Mouse (Mus musculus): ENCODE measurements around the gene Fabp6.
A peak's percentile ranks its signal among the peaks of the same experiment; 100 is the strongest.

Gene Fabp6

DNA sequence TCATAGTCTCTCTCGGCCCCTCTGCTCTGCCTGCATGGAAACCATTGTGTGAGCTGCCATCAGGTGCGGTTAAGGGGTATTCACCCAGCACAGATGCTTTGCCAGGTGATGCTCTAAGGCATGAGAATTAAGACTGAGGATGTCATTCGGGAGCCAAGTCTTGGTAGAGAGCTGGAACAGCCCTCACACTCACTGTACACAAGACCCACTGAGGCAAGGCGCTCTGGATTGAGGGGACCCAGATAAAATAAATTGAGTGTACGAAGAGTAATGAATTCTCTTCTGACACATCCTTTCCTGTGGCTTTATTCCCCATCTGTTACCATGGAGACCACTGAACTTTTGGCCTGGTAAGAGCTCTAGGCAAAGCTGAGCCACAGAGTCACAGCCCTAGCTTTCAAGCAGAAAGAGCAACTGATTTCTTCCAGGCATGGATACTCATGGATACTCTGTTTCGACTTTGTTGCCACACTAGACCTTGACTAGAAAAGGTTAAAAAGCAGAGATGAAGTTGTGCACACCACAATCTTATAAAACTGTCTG lies 11.7 kb downstream of the Fabp6 start:
- peak; percentile 29 for DNase-seq (ENCODE audit: low read depth, low spot score)

DNA sequence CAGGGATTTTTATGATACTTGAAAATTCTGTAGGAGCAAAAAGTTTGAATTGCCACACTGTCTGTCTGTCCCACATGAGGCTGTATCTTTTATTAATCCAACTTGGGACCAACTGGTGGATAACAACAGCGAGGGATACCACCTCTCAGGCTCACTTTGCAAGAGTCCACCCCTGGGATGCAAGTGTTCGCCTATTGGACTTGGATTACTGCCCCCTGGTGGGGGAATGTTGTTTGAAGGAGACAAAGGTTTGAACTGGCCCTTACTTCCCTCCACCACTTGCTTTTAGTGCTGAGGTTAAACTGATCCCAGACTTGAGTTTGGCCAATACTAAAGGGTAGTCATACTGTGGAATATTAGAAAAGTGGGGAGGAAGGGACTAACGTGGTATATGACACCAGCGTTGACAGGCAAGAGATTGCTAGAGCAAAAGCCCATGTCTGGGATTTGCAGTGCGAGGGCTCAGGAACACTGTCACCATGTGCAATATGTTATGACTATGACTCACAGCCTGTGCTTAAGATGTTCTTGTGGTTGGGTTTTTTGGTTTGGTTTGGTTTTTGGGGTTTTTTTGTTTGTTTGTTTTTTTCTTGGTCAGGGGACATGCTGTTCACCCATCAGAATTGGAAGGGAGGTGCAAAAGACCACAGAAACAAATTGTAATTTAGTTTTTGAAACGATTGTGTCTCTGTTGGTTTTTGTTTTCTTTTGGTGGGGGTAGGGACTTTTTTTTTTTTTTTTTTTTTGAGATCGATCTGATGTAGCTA lies 14.8 kb downstream of the Fabp6 start, which contains the start of gene 4933415A04Rik:
TSS of gene 4933415A04Rik (plus strand) at position 717 of the 767 bp plus-strand sequence.
- DNase-seq (ENCODE audit: low read depth, low spot score), result peak; percentile 46

DNA sequence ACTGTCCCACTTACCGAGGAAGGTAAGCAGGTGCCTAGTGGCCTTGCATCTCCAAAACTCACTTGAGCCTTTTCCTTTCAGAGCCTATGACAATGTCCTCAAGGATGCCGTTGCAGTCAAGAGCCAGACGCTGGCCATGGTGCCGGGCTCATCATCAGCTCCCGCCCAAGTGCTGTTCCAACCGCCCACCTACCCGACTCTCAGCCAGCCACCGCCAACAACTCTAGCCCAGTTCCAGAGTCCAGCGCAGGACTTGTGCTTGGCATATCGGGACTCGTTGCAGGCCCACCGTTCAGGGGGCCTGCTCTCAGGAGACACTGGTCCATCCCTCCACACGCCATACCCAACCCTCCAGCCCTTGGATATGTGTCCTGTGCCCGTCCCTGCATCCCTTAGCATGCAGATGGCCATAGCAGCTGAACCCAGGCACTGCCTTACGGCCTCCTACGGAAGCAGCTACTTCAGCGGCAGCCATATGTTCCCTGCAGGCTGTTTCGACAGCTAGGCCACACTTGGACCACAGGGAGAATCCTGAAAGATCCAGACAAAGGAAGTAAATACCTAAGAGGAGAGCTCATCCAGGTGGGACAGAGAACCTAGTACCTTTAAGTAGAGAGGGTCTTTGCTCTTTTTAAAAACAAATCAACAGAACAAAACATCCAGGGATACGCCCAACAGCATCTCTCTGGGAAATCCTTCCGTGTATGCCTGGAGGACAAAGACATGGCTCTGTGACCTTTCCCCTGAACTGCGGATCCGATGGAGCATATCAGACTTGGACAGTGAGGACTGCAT lies 15.9 kb downstream of the Fabp6 start:
- DNase-seq (ENCODE audit: low read depth, low spot score), result no peak

DNA sequence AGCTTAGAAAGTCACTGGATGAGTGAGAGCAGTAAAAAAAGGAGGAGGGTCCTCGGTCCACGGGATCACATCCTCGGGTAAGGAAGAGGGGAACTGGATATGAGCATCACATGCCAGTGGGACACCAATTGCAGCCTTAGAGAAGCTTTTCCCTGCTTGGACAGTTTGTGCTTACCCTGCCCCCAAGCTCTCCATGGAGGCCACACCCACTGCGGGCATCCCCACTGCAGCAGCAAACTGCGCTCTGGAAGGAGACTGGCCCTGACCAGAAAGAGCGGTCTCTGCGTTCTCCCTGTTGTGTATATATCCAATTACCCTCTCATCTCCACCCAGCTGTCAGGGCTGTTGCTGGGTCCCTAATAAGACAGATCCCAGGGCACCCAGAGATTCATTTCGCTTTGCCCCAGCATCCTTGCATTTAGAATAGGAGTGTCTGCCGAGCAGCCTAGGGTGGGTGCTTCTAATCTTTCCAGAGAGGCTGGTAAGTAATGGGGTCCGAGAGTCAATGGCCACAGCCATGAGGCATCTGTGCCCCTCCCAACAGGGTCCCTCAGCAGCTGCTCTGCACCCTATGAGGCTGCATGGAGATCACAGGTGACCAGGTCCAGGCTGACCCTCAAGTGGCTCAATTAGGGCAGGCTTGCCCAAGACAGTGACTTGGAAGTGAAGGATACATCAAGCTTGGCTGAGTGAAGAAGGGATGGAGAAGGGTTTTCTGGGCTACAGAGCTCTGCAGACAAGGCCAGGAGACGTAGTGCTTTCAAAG lies 23.4 kb downstream of the Fabp6 start:
- DNase-seq (ENCODE audit: low read depth, low spot score), result no peak

DNA sequence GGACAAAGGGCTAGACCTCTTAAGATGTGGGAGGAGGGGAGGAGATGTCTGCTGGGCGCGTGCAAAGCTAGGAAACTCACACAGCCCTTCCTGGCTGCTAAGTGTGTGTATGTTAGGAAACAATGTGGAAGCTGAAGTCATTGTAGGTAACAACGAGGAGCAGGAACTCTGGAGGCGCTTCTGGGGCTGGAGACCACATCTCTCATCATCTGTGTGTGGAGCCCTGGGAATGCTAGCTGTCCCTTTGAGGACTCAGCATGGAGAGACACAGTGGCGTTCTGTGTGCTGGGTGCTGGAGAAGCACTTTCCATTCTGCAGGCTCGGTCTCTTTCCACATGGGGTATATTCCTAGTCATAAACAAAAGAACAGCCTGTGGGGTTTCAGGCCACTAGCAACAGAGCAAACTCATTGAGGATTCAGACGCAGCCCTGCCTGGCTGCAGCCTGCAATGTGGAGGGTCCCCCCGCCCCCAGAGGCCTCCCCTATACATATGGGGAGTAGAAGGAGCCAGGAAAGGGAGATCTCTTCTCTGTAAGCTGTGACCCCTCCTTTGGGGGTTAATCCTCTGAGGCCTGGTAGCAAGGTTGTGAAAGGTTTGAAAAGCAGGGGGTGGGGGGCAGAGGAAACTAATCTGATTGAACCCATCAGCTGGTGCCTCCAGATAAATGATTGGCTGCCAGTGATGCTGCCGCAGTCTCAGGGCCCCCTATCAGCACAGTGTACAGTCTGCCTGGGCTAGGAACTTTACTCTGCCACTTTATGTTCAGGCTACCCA lies 25.8 kb downstream of the Fabp6 start:
- DNase-seq (ENCODE audit: low read depth, low spot score), result no peak

DNA sequence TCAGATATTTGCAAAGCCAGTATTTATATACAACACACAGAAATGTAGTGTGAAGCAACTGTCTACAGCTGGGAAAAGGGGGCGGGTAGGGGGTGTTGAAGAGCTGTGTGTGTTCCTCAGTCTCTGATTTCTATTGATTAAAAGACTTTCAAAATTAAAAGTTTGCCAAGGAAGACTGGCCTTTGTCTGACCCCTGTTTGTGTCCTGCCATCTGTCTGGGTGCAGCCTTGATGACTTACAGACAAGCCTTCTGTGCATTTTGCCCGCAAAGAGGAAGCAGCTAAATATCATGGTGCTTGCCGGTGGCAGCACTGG lies 26.3 kb downstream of the Fabp6 start:
- DNase-seq (ENCODE audit: low read depth, low spot score), result no peak

DNA sequence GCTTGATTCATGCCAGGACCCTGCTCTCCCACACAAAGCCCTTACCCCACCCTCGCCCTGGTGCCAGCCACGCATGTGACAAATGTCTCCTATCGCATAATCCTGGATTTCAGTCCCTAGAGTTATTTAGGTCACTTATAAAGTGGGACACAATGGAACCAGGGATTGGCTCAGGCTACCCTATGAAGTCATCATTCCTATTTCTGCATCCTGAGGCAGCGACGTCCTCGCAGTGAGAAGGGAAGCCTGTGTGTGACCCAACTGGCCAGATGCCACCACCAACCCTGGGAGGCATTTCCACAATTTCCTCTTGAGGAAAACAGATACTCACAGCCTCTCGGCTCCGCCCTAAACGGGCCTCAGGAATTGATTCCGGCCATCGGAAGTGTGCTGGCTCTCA lies 31.7 kb downstream of the Fabp6 start:
- no peak for DNase-seq (ENCODE audit: low read depth, low spot score)

DNA sequence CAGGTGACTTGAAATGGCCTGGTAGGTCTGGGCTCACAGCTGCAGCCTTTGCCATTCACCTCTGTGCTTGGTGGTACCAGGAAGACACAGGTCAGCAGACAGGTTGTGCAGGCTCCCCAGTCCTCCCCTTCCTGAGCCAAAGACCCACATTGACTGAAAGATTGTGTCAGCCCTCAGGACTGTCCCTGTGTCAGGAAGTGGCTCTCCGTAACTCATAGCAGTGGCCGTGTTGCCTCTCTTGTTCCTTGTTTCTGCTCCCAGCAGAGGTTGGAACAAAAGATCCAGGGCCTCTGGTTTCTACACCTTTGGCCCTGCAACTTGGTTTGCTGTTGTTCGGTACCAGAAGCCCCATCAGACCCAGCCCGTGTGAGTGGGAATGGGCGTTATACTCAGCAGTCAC lies 32.2 kb downstream of the Fabp6 start:
- no peak for DNase-seq (ENCODE audit: low read depth, low spot score)

DNA sequence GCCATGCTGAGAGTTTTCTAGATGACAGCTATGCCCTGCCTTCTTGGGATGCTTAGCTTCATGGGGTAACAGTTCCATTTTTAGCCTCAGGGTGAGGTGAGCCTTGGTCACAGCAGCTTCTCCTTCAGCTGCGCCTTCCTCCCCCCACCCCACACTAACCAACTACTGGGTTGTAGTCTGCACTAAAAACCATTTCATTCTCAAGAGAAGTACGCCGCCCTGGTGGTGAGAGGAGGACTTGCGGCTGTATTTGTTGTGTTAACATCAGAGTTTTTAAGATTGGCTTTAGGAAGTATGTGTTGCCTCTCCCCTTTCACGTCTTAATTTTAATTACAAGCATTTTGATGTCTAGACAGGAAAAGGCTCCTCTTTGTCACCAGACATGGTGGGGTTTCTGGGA lies 33.1 kb downstream of the Fabp6 start:
- DNase-seq (ENCODE audit: low read depth, low spot score), result no peak

DNA sequence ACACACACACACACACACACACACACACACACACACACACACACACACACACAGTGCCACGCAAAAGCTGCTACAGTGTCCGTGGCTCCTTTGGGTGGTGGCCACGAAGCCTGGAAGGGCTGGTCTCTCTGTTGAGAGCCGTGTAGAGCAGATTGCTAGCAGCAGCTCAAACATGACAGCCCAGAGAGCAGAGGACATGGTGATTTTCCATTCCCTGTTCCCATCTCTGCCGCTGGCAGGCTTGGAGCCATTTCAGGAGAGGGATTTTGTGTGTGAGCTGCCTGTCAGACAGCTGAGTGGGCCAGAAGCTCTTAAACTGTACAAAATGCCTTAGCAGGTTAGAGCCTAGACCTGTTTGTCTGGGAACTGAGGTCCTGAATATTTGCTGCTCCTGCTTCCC lies 34.6 kb downstream of the Fabp6 start:
- no peak for DNase-seq (ENCODE audit: low read depth, low spot score)

DNA sequence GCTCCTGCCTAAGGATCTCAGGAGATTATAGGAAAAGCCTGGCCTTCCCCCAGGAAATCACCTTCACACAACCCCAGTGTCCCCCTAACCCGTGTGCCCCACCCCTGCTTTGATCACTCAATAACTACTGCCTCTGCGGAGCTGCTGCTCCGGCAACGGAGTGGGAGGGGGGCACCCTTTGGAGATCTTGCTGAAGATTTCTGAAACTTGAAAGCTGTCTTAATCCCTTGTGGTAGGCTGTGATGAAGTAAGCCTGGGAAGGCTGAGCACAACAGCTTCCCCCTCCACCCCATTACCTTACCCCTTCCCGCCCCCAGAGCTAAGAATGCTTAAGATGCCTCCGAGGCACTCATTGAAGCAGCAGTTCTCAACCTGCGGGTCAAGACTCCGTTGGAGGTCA lies 35.5 kb downstream of the Fabp6 start:
- no peak for DNase-seq (ENCODE audit: low read depth, low spot score)

DNA sequence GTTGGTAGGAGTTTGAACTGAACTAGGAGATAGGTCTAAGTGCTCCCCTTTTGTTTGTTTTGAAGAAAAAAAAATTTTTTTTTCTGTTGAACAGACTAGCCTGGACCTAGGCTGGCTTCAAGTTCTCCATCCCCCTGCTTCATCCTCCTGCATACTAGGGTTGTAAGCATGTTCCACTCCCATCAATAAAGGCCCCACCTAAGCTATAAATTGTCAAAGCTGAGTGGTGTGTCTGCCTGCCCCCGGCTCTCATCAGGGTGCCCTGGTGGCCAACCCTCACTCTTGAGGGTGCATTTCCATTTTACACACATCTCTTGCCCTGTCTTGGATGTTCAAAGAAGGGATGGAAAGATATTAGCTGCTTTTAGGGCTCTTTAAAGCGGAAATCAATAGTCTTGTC lies 35.9 kb downstream of the Fabp6 start:
- no peak for DNase-seq (ENCODE audit: low read depth, low spot score)

DNA sequence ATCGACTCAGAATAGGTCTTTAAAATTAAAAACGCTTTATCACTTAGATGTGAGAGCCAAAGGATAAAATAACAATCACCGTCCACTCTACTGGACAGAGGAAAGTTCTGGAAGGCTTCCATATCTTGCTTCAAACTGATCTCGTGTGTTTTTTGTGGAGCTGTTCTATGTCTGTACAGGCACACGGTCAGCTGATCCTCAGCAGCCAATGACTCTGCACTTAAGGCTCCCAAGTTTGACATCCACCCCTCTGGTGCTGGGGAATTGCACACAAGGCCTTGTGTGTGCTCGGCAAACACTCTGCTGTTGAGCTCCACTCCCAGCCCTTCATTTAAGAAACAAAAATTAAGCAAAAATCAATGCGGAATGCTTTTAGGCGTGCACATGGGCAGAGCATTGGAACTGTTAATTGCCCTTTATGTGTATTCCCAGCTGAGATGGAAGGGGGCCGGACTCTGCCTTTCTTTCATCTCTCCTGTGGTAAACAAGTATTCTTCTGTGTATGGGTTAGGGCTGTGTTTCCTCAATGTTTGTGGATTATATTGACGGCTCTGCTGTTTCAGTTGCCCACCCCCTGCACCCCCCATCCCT lies 37.6 kb downstream of the Fabp6 start:
- DNase-seq (ENCODE audit: low read depth, low spot score), result no peak

DNA sequence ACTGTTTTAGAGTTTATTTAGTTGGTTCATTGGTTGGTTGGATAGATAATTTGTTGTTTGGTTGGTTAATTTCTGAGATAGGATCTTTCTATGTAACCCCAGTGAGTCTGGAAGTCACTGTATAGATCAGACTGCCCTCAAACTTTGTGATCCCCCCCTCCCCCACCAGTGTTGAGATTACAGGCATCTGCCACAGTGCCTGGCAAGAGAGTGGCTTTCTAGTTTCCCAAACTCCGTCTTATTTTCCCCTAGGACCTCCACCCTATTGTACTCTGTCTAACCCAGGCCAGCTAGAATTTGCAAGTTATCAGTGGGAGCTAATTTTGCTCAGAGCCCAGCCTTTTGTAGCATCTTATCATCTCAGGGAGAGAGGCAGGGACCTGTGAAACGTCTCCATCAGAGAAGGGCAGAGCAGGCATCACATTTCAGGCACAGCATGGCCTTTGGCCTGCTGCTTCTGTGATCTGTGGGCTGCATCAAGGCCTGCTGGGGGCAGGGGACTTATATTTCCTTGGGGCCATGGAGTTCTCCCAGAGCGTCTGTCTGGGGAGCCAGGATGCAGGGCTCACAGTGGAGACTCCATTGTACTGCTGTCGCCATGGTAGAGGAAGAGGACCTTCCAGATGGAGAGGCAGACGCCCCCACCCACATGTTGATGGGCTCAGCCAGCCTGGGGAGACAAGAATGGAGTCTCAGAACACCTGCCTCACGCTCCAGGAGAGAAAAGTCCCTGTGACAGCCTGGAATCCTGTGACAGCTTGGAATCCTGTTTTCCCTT lies 41.6 kb downstream of the Fabp6 start:
- DNase-seq (ENCODE audit: low read depth, low spot score), result no peak

DNA sequence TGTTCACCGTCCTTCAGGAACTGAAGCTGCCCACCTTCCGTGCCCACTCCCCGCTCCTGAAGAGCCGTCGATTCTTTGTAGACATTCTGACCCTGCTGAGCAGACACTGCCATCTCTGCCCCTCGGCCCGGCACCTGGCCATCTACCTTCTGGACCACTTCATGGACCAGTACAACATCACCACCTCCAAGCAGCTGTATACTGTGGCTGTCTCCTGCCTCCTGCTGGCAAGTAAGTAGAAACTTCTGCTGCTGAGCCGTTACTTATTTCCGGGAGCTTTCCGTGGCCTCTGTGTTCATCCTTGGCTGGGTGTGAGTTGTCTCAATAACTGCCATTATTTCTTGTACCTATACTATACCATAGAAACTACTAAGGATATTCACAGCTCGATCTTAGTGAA lies 44.8 kb downstream of the Fabp6 start:
- DNase-seq (ENCODE audit: low read depth, low spot score), result no peak

DNA sequence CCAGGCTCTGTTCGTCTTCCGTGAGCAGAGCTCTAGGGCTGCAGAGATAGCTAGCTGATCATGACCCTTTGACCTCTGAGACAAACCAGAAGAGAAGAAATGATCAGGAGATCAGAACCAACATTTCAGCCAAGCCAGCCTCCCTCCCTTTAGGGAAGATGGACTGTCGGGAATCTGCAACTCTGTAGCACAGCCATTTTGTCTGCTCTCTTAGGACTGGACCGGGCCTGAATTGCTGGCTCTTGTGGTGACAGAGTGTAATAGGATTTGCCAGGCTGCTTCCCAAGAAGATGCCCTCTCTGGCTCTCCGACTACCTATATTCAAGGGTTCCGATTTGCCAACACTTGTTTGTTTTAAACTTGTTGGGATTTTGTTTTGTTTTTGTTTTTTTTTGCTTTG lies 48.7 kb downstream of the Fabp6 start:
- no peak for DNase-seq (ENCODE audit: low read depth, low spot score)

DNA sequence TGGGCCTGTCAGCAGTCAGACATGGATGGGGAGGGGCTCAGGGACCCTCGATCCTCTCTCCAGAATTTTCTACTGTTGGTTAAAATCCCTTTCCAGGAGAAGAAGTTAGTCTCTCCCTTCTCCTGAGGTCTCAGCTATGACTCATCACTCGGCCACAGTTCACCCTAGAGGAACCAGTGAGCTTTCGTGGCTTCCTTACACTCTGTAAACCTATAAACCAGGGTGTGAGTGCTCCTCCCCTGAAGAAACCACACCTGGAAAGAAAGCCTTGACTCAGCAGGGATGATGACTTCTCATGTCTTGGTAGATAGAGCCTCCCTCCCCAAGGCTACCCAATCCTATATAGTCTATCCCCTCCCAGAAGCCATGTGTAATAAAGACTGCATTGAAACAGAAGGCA lies 49.6 kb downstream of the Fabp6 start:
- DNase-seq (ENCODE audit: low read depth, low spot score), result no peak

DNA sequence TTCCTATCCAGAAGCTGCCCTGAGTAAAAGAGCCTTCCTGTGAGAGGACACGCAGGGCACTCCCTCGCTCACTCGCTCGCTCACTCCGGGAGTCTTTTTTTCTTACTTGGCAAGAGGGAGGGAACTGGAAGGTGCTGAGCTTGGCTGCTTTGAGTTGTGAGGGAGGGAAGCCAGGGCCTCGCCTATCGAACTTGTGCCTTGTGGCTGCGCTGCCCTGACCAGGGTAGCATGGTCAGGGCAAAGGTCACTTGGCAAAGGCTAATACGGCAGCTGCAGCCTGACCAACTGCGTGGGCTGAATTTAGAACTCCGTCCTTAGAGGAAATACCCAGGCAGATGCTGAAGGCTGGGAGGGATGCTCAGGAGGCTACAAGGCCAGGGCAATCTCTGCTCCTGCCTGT lies 51.6 kb downstream of the Fabp6 start:
- no peak for DNase-seq (ENCODE audit: low read depth, low spot score)

DNA sequence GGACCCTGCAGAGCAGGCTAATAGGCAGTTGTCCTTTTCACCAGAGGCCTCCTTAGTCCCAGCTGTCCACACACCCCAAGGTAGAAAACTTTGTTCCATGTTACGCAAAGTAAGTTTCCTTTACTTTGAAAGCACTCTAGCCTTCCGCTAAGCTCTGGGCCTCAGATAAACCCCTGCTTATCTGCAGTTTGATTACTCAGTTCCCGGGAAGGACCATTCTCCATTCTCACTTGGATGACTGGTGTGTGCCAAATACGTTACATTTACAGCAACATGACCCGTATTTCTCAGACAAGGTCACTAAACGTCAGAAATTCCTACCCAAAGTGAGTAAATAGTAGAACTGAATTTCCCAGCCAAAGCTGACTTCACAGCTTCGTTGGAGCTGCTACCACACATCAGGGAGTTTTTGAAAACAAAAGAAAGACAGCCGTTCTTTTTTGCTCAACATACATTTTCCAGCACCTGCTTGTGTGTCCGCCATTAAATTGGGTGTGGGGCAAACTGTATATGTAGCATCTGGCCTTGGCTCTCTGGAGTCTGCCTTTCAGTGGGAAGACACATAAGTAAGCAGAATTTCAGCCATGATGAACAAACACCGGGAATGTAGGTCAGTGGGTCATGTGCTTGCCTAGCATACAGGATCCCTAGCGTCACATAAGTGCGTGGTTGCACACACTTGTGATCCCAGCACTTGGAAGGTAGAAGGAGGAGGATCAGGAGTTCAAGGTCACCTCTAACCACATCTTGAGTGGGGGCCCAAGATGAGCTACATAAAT lies 52.5 kb downstream of the Fabp6 start:
- DNase-seq (ENCODE audit: low read depth, low spot score), result no peak

DNA sequence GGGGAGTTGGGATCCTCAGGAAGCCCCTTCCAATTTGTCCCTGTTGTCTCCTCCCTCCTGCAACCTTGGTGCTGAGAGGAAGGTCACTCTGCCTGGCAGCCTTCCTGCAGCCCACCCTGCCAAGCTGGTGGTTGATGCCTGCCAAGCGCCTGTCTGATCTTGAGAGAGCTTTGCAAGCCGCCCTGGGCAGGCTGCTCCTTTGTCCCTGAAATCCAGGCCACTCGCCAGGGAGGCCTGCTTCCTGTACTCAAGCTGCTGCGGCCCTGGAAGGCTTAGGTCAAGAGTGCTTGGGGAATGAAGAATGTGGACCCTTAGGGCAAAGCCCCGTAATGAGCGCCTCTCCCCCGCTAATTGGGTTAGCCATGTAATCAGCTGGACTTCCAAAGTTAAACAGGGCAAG lies 53.2 kb downstream of the Fabp6 start:
- DNase-seq (ENCODE audit: low read depth, low spot score), result peak; percentile 20
